Comparison of ENCODE assay signal across 9 mouse cellular contexts in the genomic region with DNA sequence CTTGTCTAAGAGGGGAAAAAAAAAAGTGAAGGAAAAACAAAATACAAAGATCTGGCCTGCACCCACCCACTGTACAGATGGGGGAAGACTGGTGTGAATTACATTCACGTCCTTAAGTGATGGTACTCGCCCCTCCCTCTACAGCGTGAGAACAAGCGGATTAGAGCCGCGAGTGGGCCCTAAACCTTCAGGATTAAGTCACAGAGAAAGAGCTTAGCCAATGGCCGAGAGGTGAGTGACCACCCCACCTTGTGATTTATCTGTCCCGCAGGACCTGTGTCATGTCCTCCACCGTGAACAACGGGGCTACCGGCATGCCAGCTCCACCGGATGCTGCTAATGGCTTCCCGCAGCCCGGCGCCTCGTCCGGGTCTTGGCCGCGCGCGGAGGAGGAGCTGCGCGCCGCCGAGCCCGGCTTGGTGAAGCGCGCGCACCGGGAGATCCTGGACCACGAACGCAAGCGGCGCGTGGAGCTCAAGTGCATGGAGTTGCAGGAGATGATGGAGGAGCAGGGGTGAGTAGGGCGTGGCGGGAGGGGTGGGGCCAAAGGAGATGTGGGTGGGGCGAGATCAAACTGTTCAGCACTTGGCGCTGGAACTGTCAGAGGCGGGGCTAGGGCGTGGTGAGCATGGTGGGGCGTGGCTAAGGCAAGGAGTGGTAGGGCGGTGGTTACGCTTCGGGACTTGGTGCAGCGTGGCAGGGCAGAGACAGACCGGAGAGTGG. TPM values are rescaled to one million over a fixed set of nuclear protein-coding genes. Genes with fewer than 3 reads are reported as not detected.
DNase-seq lines count a peak whose midpoint lies in the region; ATAC-seq and TF ChIP-seq lines count a peak whose summit lies in the region.
"Had no signal": no experiment of that assay in that cellular context is flagged by ENCODE, and none has a peak within 500 bp of the region (broad histone marks: within the 10 kb centered on the region; RNA-seq: fewer than 3 reads in every experiment).

No protein-coding gene starts in this region.

- peak; percentile 98 for ATAC-seq in granulocyte monocyte progenitor cell, adult 5-6 weeks (replicated peaks; ENCODE audit: poor library complexity, severe bottlenecking)
- peak; percentile 88 for ATAC-seq in limb, embryonic 14.5 days (ENCODE audit: low FRiP score, low read depth)
- peak; percentile 80 for ATAC-seq in midbrain, embryonic 16.5 days

- peak overlapping the region; percentile 42 for H3K9ac ChIP-seq in limb, embryonic 14.5 days (ENCODE audit: low read depth, low read length, severe bottlenecking)
- peak overlapping the region; percentile 60 for H3K9ac ChIP-seq in midbrain, embryonic 16.5 days (ENCODE audit: low read depth, low read length)

- TF ChIP-seq POLR2A in limb, embryonic 14.5 days (IDR thresholded peaks at IDR 0.05; ENCODE audit: borderline replicate concordance, extremely low read depth, insufficient read depth, insufficient read length): no peak

- no peak overlapping the region for H3K27ac ChIP-seq in limb, embryonic 14.5 days (replicated peaks; ENCODE audit: low read depth, low read length)
- peak overlapping the region; percentile 77 for H3K27ac ChIP-seq in midbrain, embryonic 16.5 days (ENCODE audit: low read length)

- 2% methylated on average over 43 of the region's 47 CpGs for WGBS in limb, embryonic 14.5 days
- 1% methylated on average over 47 of the region's 47 CpGs for WGBS in midbrain, embryonic 16.5 days

- peak overlapping the region; percentile 76 for H3K4me2 ChIP-seq in limb, embryonic 14.5 days (replicated peaks; ENCODE audit: low read depth, low read length, severe bottlenecking)
- H3K4me2 ChIP-seq in midbrain, embryonic 16.5 days (ENCODE audit: low read length): peak overlapping the region; percentile 86

- H3K4me3 ChIP-seq in limb, embryonic 14.5 days (replicated peaks; ENCODE audit: low read length): peak overlapping the region; percentile 39
- peak overlapping the region; percentile 49 for H3K4me3 ChIP-seq in midbrain, embryonic 16.5 days (ENCODE audit: low read depth, low read length)

- peak; percentile 25 to 41 for DNase-seq in urinary bladder, adult 18-20 months (ENCODE audit: low spot score in 2 of 2)
- DNase-seq in urinary bladder, adult 2 months (ENCODE audit: low spot score): no peak
- peak; percentile 92 for DNase-seq in embryo, embryonic 11 days
- peak; percentile 56 for DNase-seq in kidney, adult 9 months
- peak; percentile 77 for DNase-seq in limb, embryonic 14.5 days (ENCODE audit: low spot score)
- peak; percentile 33 to 82 for DNase-seq in spleen, postnatal 10 days (ENCODE audit: low spot score in 2 of 2)

- no peaks in the 10 kb centered on the region for H3K36me3 ChIP-seq in limb, embryonic 14.5 days (ENCODE audit: control insufficient read depth, insufficient read depth, low read length)
- no peaks in the 10 kb centered on the region for H3K36me3 ChIP-seq in midbrain, embryonic 16.5 days (ENCODE audit: control insufficient read depth, insufficient read depth, low read length)
- H3K36me3 ChIP-seq: G1E had no signal

- 0 out of 2 replicates have a peak, but pooled peaks cover 7% of the 10 kb centered on the region for H3K27me3 ChIP-seq in limb, embryonic 14.5 days (ENCODE audit: control insufficient read depth, insufficient read depth, low read length)
- no peaks in the 10 kb centered on the region for H3K27me3 ChIP-seq in midbrain, embryonic 16.5 days (ENCODE audit: control insufficient read depth, insufficient read depth, low read depth, low read length)

- H3K4me1 ChIP-seq in limb, embryonic 14.5 days (ENCODE audit: control insufficient read depth, insufficient read depth, low read length): 0 out of 2 replicates have a peak, but pooled peaks cover 2% of the 10 kb centered on the region
- H3K4me1 ChIP-seq in midbrain, embryonic 16.5 days (ENCODE audit: control insufficient read depth, insufficient read depth, low read length): peaks cover 29% of the 10 kb centered on the region

- H3K9me3 ChIP-seq in limb, embryonic 14.5 days (ENCODE audit: control insufficient read depth, low read length): no peaks in the 10 kb centered on the region
- H3K9me3 ChIP-seq in midbrain, embryonic 16.5 days (replicated peaks; ENCODE audit: control insufficient read depth, low read length, poor library complexity, severe bottlenecking): no peaks in the 10 kb centered on the region
- H3K9me3 ChIP-seq: G1E had no signal

RNA-seq across cellular contexts. Expression of gene Srrm3, which starts 28.2 kb away (rescaled TPM):
- polyA plus RNA-seq in urinary bladder, adult 2 months (2012; rRNA removed): 0.07 and 0.12 TPM in 2 replicates
- not detected in 2 replicates for total RNA-seq in granulocyte monocyte progenitor cell, adult 5-6 weeks (2014; fragmentation: Nextera tagmentation)
- total RNA-seq in granulocyte monocyte progenitor cell, adult 5-6 weeks (2017): not detected in 2 replicates
- polyA plus RNA-seq in limb, embryonic 14.5 days (2012; rRNA removed): 0.53 and 0.55 TPM in 2 replicates
- polyA plus RNA-seq in limb, embryonic 14.5 days (2014; fragmentation: Nextera tagmentation; extraction: Ambion mirVana): 0.07 and 0.12 TPM in 2 replicates
- polyA plus RNA-seq in midbrain, embryonic 16.5 days (2015; fragmentation: Nextera tagmentation; extraction: Ambion mirVana): 76.2 and 89.7 TPM in 2 replicates
- polyA plus RNA-seq: G1E had no signal

RNA-seq across cellular contexts. Expression of gene Hspb1, which starts 52.8 kb away (rescaled TPM):
- polyA plus RNA-seq in urinary bladder, adult 2 months (2012; rRNA removed): 816 and 846 TPM in 2 replicates
- not detected in 2 replicates for total RNA-seq in granulocyte monocyte progenitor cell, adult 5-6 weeks (2014; fragmentation: Nextera tagmentation)
- not detected in 2 replicates for total RNA-seq in granulocyte monocyte progenitor cell, adult 5-6 weeks (2017)
- polyA plus RNA-seq in limb, embryonic 14.5 days (2012; rRNA removed): 326 and 338 TPM in 2 replicates
- 433 and 574 TPM in 2 replicates for polyA plus RNA-seq in limb, embryonic 14.5 days (2014; fragmentation: Nextera tagmentation; extraction: Ambion mirVana)
- 9.6 and 10.1 TPM in 2 replicates for polyA plus RNA-seq in midbrain, embryonic 16.5 days (2015; fragmentation: Nextera tagmentation; extraction: Ambion mirVana)
- total RNA-seq: G1E had no signal
- polyA plus RNA-seq: G1E had no signal

RNA-seq across cellular contexts. Expression of gene Mdh2, which starts 56.6 kb away (rescaled TPM):
- polyA plus RNA-seq in urinary bladder, adult 2 months (2012; rRNA removed): 264 and 269 TPM in 2 replicates
- total RNA-seq in granulocyte monocyte progenitor cell, adult 5-6 weeks (2014; fragmentation: Nextera tagmentation): 299 and 328 TPM in 2 replicates
- total RNA-seq in granulocyte monocyte progenitor cell, adult 5-6 weeks (2017): 154 and 224 TPM in 2 replicates
- 339 and 354 TPM in 2 replicates for polyA plus RNA-seq in limb, embryonic 14.5 days (2012; rRNA removed)
- 429 and 442 TPM in 2 replicates for polyA plus RNA-seq in limb, embryonic 14.5 days (2014; fragmentation: Nextera tagmentation; extraction: Ambion mirVana)
- polyA plus RNA-seq in midbrain, embryonic 16.5 days (2015; fragmentation: Nextera tagmentation; extraction: Ambion mirVana): 565 and 600 TPM in 2 replicates

RNA-seq across cellular contexts. Expression of gene Styxl1, which starts 56.7 kb away (rescaled TPM):
- polyA plus RNA-seq in urinary bladder, adult 2 months (2012; rRNA removed): 0.44 and 0.48 TPM in 2 replicates
- not detected in 2 replicates for total RNA-seq in granulocyte monocyte progenitor cell, adult 5-6 weeks (2014; fragmentation: Nextera tagmentation)
- total RNA-seq in granulocyte monocyte progenitor cell, adult 5-6 weeks (2017): 2.1 TPM in 1 of 2 replicates, not detected in the other
- polyA plus RNA-seq in limb, embryonic 14.5 days (2012; rRNA removed): 0.08 and 0.10 TPM in 2 replicates
- polyA plus RNA-seq in limb, embryonic 14.5 days (2014; fragmentation: Nextera tagmentation; extraction: Ambion mirVana): 0.15 TPM in 1 of 2 replicates, not detected in the other
- polyA plus RNA-seq in midbrain, embryonic 16.5 days (2015; fragmentation: Nextera tagmentation; extraction: Ambion mirVana): 0.24 and 0.46 TPM in 2 replicates
- polyA plus RNA-seq: G1E had no signal

Comparison
In these comparisons a context has a peak if more than half of its experiments do, and no peak if none do; other contexts are left out.
1. RNA of gene Srrm3, which starts 28.2 kb away (polyA plus RNA-seq): 76.2 to 89.7 TPM in midbrain, embryonic 16.5 days; 0.07 to 0.55 TPM in limb, embryonic 14.5 days and 0.07 to 0.12 TPM in urinary bladder, adult 2 months; every median in the first group is over 10 times any median in the second.
2. RNA of gene Hspb1, which starts 52.8 kb away (polyA plus RNA-seq): 816 to 846 TPM in urinary bladder, adult 2 months and 326 to 574 TPM in limb, embryonic 14.5 days; 9.6 to 10.1 TPM in midbrain, embryonic 16.5 days; every median in the first group is over 10 times any median in the second.
3. Peak in every context shown above with its lines, with median percentiles within 50 percentile points of each other: ATAC-seq.